In the genomic region with DNA sequence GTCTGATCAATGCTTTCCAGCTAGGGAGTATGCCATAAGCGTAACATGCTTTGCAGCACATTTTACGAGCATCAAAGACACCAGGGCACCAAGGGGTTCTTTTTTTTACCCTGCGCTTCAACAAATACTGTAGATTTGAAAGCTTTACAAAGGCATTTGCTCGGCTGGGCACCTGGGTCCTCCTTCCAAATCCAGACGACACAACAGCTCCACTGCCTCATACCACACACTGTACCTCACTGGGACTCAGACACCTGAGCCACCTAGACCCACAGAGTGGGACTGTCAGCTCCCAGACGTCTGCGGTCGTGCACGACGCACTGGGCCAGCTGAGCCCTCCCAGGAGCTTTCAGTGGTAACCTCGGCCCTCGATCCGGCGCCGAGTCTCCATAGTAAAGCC, we compare ENCODE assay signal across 7 mouse cellular contexts. TPM values are rescaled to one million over a fixed set of nuclear protein-coding genes. Genes with fewer than 3 reads are reported as not detected.
DNase-seq lines count a peak whose midpoint lies in the region; ATAC-seq lines count a peak whose summit lies in the region.

No protein-coding gene starts in this region.

- intact Hi-C loops in left cerebral cortex, postnatal 14 days (cut with DNase I), result no loop called here

- H3K27me3 ChIP-seq in forebrain, embryonic 12.5 days, result no peaks in the 10 kb centered on the region
- no peaks in the 10 kb centered on the region for H3K27me3 ChIP-seq in hindbrain, embryonic 13.5 days
- peaks cover 23% of the 10 kb centered on the region for H3K27me3 ChIP-seq in megakaryocyte, embryonic 14.5 days (replicated peaks)
- peaks cover 2% of the 10 kb centered on the region; the same call in 1 of the 2 replicates for H3K27me3 ChIP-seq in splenic B cell, adult 2 months (ENCODE audit: control insufficient read depth, insufficient read depth, low read length, poor library complexity, severe bottlenecking)

- no peaks in the 10 kb centered on the region for H3K9me3 ChIP-seq in forebrain, embryonic 12.5 days
- H3K9me3 ChIP-seq in hindbrain, embryonic 13.5 days, result no peaks in the 10 kb centered on the region
- H3K9me3 ChIP-seq in megakaryocyte, embryonic 14.5 days, result no peaks in the 10 kb centered on the region

- peak overlapping the region; percentile 79 for H3K9ac ChIP-seq in forebrain, embryonic 12.5 days
- peak overlapping the region; percentile 90 for H3K9ac ChIP-seq in hindbrain, embryonic 13.5 days

- H3K4me3 ChIP-seq in forebrain, embryonic 12.5 days (replicated peaks), result peak overlapping the region; percentile 84
- H3K4me3 ChIP-seq in hindbrain, embryonic 13.5 days, result peak overlapping the region; percentile 85
- H3K4me3 ChIP-seq in megakaryocyte, embryonic 14.5 days (replicated peaks), result peak overlapping the region; percentile 95

- peaks cover 14% of the 10 kb centered on the region for H3K4me1 ChIP-seq in forebrain, embryonic 12.5 days
- H3K4me1 ChIP-seq in hindbrain, embryonic 13.5 days (replicated peaks), result peaks cover 25% of the 10 kb centered on the region
- peaks cover 28% of the 10 kb centered on the region for H3K4me1 ChIP-seq in megakaryocyte, embryonic 14.5 days

- peak overlapping the region; percentile 89 for H3K4me2 ChIP-seq in forebrain, embryonic 12.5 days
- H3K4me2 ChIP-seq in hindbrain, embryonic 13.5 days, result peak overlapping the region; percentile 80

- H3K27ac ChIP-seq in forebrain, embryonic 12.5 days, result 0 out of 2 replicates have a peak overlapping the region, but pooled peaks have one; percentile 97
- H3K27ac ChIP-seq in hindbrain, embryonic 13.5 days, result peak overlapping the region; percentile 96

- WGBS in forebrain, embryonic 12.5 days, result 2% methylated on average over 15 of the region's 15 CpGs
- WGBS in hindbrain, embryonic 13.5 days, result 1% methylated on average over 15 of the region's 15 CpGs

- ATAC-seq in forebrain, embryonic 12.5 days (ENCODE audit: low FRiP score), result no peak
- ATAC-seq in hindbrain, embryonic 13.5 days (ENCODE audit: low FRiP score), result peak; percentile 21; the same call in 1 of the 2 replicates

- DNase-seq in ES-CJ7 (ENCODE audit: low read depth, low spot score), result peak; percentile 14
- DNase-seq in adrenal gland, postnatal 14 days, result peak; percentile 60
- DNase-seq in left cerebral cortex, postnatal 14 days (ENCODE audit: low spot score in 2 of 2), result peak; percentile 21 to 24
- DNase-seq in splenic B cell, adult 2 months (ENCODE audit: low read depth, low spot score), result peak; percentile 42

- H3K36me3 ChIP-seq in forebrain, embryonic 12.5 days (replicated peaks), result no peaks in the 10 kb centered on the region
- H3K36me3 ChIP-seq in hindbrain, embryonic 13.5 days, result no peaks in the 10 kb centered on the region
- H3K36me3 ChIP-seq in megakaryocyte, embryonic 14.5 days (replicated peaks; ENCODE audit: low read length), result no peaks in the 10 kb centered on the region
- H3K36me3 ChIP-seq in splenic B cell, adult 2 months (ENCODE audit: control insufficient read depth, insufficient read depth, low read length, poor library complexity, severe bottlenecking), result no peaks in the 10 kb centered on the region

RNA-seq across cellular contexts. Expression of gene Magi3, which starts 1.2 kb away (rescaled TPM):
- 17.4 and 18.3 TPM in 2 replicates for total RNA-seq in adrenal gland, postnatal 14 days (2021)
- polyA plus RNA-seq in forebrain, embryonic 12.5 days (2016; fragmentation: Nextera tagmentation; extraction: Ambion mirVana), result 5.3 and 5.6 TPM in 2 replicates
- 6.2 TPM in 2 replicates for polyA plus RNA-seq in hindbrain, embryonic 13.5 days (2015; fragmentation: Nextera tagmentation; extraction: Ambion mirVana)
- total RNA-seq in left cerebral cortex, postnatal 14 days (2021), result 10 to 100 TPM; 41.0 to 48.4 TPM
- polyA plus RNA-seq in megakaryocyte, embryonic 14.5 days (2012; ENCODE audit: insufficient read depth, low replicate concordance), result 0.28 TPM in 1 of 2 replicates, not detected in the other
